Mouse (Mus musculus) adrenal gland, adult 2 months (tissue): ENCODE data around the gene Mt2. TPM values are rescaled to one million over a fixed set of nuclear protein-coding genes. Genes with fewer than 3 reads are reported as not detected.
A peak's percentile ranks its signal among the peaks of the same experiment; 100 is the strongest.

ENCODE experiments used
- DNase-seq: peaks from one replicate; pipeline ENCODE4 v3.0.0; 2021
- polyA plus RNA-seq: library from polyadenylated mRNA; depleted of rRNA; stranded (reverse); fragments of >200 nt; gene quantifications from 2 replicates; pipeline ENCODE4 v1.2.3, GENCODE M21; 2012
- total RNA-seq, 2 experiments: library from RNA; stranded (reverse); gene quantifications; 2 replicates each; pipeline ENCODE4 v1.2.3; 2021

Gene Mt2
- total and polyA plus RNA-seq, 3 experiments, result 19.6 to 202 (median 158) TPM

DNA sequence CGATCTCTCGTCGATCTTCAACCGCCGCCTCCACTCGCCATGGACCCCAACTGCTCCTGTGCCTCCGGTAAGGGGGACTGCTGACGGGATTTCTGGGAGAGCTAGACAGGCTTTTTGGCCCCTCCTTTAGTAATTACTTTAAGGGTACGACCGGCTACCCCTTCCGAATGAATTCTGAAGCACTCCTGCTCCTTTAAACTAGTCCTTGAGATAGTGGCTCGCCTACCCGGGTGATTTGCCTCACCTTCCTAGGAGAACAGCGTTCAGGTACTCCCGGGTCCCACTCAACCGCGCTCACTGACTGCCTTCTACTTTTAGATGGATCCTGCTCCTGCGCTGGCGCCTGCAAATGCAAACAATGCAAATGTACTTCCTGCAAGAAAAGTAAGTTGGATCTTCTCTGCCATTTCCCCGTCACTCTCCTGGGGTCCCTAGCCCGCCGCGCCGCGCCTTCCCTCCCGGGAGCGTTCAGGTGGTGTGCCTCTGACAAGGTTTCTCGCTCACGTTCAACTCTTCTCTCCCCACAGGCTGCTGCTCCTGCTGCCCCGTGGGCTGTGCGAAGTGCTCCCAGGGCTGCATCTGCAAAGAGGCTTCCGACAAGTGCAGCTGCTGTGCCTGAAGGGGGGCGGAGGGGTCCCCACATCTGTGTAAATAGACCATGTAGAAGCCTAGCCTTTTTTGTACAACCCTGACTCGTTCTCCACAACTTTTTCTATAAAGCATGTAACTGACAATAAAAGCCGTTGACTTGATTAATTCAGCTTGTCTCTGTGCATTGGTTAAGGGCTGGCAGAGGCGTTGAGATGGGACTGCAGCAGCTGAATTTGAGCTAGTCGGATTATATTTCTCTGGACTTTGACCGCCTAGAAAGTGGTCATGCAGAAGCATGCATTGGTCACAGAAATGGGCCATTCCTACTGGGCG lies 607 bp downstream of the Mt2 start:
- DNase-seq, result peak; percentile 51

DNA sequence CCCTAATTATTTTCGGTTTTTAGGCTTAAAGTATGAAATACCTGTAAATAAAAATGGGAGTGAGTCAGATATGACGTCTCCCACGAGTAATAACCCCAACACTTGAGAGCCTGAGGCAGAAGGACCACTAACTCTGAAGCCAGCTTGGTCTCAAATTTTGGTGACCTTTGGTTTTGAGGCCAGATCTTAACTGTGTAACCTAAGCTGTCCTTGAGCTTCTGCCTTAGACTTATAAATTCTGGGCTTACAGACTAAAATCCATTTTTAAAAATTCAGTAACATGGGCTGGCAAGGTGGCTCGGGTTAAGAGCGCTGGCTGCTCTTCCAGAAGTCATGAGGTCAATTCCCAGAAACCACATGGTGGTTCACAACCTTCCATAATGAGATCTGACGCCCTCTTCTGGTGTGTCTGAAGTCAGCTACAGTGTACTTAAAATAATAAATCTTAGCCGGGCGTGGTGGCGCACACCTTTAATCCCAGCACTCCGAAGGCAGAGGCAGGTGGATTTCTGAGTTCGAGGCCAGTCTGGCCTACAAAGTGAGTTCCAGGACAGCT lies 1.5 kb downstream of the Mt2 start:
- no peak for DNase-seq

DNA sequence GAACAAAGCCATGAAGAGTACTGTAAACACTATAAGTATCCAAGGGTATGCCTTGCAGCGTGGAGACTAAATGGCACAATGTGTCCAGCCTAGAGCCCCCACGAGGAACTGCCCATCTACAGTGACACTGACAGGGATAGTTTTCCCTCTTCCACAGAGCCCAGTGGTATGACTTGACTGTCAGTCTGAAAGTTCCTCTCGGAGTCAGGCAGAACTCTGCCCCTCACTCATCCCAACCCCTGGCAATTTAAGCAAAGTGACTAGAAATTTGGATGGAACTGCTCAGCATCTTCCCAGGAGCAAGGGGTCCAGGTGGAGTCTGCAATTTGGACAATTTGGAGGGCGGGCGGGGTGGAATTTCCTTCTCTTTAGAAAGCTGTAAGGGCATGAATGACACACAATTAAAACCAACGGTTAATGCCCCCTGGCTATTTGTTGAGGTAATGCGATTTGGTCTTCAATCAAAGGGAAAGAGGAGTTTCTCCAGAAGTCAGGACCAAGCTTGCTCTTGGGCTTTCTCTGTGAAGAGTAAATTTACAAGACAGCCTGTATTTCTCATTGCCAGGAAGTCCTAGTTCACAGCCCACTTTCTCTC lies 2.3 kb downstream of the Mt2 start:
- no peak for DNase-seq

- no peak for DNase-seq
Observed at GRCm38 (mm10) chr8:94177716-94178390, 5.4 kb downstream of the Mt2 start.

GRCm38 (mm10) chr8:94178857-94179712 lies 6.6 kb downstream of the Mt2 start, which contains the start of gene Mt1:
Gene Mt1 (plus strand): TSS chr8:94179082.
- DNase-seq, result peak; percentile 97

DNA sequence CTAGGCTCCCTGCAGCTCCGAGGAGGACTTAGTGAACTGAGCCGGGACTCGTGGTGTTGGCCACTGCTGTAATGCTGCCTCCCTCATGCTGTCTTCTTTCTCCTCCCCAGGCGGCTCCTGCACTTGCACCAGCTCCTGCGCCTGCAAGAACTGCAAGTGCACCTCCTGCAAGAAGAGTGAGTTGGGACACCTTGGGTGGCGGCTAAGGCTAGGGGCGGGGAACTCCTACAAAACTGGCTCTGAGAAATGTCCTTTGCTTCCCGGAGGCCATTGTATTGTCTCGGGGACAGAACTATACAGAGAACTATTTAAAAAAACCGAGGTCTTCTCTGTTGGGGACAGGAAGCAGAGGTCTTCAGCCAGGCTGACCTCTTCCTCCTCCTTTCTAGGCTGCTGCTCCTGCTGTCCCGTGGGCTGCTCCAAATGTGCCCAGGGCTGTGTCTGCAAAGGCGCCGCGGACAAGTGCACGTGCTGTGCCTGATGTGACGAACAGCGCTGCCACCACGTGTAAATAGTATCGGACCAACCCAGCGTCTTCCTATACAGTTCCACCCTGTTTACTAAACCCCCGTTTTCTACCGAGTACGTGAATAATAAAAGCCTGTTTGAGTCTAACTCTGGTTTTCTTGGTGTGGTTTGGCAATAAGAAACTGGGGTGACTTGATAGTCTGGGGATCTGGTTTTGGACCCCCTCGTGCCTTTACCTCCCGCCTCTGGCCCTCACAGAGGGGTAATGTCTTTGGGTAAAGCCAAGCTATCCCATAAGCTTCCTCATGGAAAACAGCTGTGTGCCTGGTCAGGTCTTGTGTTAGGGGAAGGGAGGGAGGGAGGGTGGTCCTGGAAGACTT lies 7.5 kb downstream of the Mt2 start:
- peak; percentile 59 for DNase-seq

GRCm38 (mm10) chr8:94180561-94180908 lies 8.1 kb downstream of the Mt2 start:
- DNase-seq, result no peak

- DNase-seq, result no peak
Observed at GRCm38 (mm10) chr8:94182055-94182929, 9.8 kb downstream of the Mt2 start.

DNA sequence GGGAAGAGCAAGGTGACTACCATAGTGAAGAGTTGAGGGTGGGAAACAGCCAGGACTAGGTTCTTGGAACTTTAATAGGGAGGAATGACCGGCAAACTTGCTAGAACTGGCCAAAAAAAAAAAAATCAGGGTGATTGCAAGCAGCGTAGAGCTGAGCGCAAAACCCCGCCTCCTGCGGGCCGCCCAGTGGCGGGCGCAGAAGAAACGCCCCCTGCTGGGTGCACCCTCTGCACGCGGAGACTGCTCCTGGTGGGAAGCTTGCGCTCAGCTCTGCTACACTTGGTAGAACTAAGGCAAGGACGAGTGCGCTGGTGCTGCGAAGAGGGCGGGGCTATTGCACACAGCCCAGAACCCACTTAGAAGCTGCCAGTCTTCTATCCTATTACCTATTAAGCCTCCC lies 10.7 kb downstream of the Mt2 start:
- peak; percentile 91 for DNase-seq

DNA sequence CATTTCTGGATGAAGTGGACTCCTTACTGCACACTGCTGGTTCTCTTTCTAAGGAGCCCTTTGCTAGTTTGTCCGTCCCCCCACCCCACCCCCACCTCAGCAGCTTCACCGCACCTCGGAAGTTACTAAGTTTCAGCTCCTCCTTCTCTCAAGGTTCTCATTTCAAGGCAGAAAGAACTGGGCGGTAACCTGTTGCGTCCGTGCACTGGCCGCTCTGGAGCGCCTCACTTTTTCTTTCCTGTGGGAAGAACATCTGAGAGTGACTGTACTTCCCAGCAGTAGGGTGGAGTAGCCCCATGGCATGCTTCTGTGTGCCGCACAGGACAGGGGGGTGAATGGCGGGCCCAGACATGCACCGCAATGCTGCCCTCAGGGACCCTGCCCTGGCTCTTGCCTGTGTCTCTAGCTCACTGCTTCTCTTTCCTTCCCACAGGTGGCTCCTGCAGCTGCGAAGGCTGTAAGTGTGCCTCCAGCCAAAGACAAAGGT lies 11.9 kb downstream of the Mt2 start:
- DNase-seq, result no peak

GRCm38 (mm10) chr8:94185791-94186190 lies 13.3 kb downstream of the Mt2 start:
- DNase-seq, result no peak

- peak; percentile 73 for DNase-seq
Observed at GRCm38 (mm10) chr8:94186542-94186941, 14.1 kb downstream of the Mt2 start.

DNA sequence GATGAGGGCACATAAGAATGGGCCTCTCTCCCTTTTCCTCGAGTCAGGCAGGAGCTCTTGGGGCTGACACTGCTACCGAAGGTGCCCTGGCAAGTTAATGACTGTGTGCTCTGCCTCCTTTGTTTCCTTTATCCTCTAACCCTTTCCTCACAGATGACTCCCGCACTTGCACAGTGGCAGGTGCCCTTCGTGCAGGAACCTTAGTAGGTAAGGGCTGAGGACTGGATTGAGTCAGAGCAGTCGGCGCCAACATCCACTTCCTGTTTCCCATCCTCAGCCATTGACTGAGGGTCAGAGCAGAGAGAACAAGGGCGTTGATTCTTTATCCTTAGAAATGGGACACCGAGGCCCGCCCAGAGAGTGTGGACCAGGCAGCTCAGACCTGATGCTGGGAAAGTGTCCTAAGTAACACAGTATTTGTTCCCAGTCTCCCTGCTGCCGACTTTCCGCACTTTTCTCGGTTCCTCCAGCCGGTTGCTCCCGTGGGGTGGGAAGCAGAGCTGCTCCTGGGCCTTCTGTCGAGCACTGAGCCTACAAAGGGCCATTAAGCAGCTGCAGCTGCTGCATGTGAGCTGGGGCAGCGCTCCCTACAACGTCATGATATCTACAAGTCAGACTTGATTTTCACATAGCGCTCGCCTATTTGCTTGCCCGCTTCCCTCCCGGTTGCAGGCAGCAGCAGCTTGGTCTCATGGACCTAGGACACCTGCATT lies 15.0 kb downstream of the Mt2 start:
- DNase-seq, result no peak

DNA sequence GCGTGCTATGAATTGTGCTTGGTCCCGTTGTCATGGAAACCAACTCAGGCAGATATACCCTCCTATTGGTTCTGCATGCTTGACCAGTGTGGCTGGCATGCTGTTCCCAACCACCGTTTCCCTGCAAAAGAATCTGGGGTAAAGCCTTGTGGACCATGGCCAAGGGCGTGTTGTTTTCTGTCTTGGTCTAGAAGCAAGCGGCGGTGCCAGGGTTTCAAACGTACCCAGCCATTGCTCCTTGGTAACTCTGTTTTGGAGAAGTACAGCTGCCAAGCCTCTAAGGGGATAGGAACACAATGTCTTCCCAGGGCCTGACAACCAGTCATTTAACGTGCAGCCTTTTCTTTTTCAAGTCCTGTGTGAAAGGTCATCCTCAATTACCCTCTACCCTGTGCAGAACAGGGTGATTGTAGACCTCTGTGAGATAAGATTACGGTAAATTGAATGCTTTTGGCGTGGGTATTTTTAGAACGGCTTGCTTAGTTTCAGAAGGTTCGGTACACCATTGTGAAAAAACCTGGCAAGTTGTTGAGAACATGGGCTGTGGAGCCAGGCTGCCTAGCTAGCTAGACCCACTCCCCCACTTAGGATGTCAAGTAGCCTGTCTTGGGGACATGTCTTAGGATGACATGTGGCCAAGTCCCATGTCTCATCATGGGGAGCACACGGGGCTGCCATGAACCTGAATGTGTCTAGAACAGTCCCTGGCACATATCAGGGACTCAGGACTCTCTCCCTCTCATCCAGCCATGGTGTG lies 17.0 kb downstream of the Mt2 start:
- DNase-seq, result peak; percentile 29

DNA sequence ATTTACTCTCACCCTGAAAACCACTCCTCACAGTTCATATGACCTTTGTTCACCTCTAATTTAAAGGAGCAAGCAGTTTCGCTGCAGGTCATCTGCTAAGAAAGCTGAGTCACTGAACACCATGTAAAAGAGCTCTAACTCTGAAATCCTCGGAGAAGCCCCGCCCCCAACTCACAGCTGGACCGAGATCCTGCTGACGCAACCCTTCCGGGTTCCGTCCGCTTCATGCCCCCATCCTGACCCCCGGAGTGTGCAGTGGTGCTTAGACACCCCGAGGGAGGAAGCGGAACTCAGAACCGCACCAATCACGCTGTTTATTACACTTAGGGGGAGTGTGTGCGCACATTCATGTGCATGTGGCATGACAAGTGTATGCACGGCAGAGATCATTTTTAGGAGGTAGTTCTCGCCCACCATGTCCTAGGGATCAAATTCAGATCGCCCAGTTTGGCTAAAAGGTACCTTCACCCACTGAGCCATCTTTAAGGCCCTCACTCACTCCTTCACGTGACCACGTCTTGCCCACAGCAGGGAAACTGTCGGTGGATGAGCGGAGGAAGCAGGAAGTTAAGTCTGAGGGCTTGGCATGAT lies 18.7 kb downstream of the Mt2 start:
- peak; percentile 84 for DNase-seq

GRCm38 (mm10) chr8:94192926-94193325 lies 20.5 kb downstream of the Mt2 start:
- DNase-seq, result no peak

- peak; percentile 76 for DNase-seq
Observed at GRCm38 (mm10) chr8:94194591-94195223, 22.2 kb downstream of the Mt2 start.
